Mouse (Mus musculus): Measurements from ENCODE around the gene Hacd4. TPM values are rescaled to one million over a fixed set of nuclear protein-coding genes. Genes with fewer than 3 reads are reported as not detected.
"Not testable (repeated sequence)": the region's sequence is repeated elsewhere in the genome, so short reads cannot be mapped to it uniquely, and the experiment has no call there.

The Hacd4 gene
- polyA plus RNA-seq, 1 experiment from 2014 or later, result 2.8 TPM

GRCm38 (mm10) chr4:88412331-88412730 lies 26.4 kb downstream of the Hacd4 start:
- H3K36me3 ChIP-seq (ENCODE audit: control insufficient read depth, insufficient read depth), result peaks cover 4% of the 10 kb centered on the region; the same call in 1 of the 2 replicates
- H3K9me3 ChIP-seq (ENCODE audit: control insufficient read depth, low read length), result no peaks in the 10 kb centered on the region
- no peak overlapping the region for H3K9ac ChIP-seq (replicated peaks; ENCODE audit: low read depth, low read length)
- no peak overlapping the region for H3K4me3 ChIP-seq (replicated peaks; ENCODE audit: low read length)
- H3K27me3 ChIP-seq (replicated peaks; ENCODE audit: control insufficient read depth, insufficient read depth, low read length), result no peaks in the 10 kb centered on the region
- WGBS, result 81% methylated on average over 2 of the region's 2 CpGs
- H3K27ac ChIP-seq (ENCODE audit: low read length), result no peak overlapping the region
- no peak for ATAC-seq
- H3K4me2 ChIP-seq (ENCODE audit: low read length), result no peak overlapping the region
- H3K4me1 ChIP-seq (replicated peaks; ENCODE audit: control insufficient read depth, insufficient read depth, low read length), result peaks cover 3% of the 10 kb centered on the region

- 95% methylated on average over 4 of the region's 4 CpGs for WGBS
- H3K27me3 ChIP-seq (replicated peaks; ENCODE audit: control insufficient read depth, insufficient read depth, low read length), result no peaks in the 10 kb centered on the region
- H3K36me3 ChIP-seq (ENCODE audit: control insufficient read depth, insufficient read depth), result peaks cover 6% of the 10 kb centered on the region; the same call in 1 of the 2 replicates
- H3K4me3 ChIP-seq (replicated peaks; ENCODE audit: low read length), result no peak overlapping the region
- H3K4me1 ChIP-seq (replicated peaks; ENCODE audit: control insufficient read depth, insufficient read depth, low read length), result peaks cover 9% of the 10 kb centered on the region
- H3K4me2 ChIP-seq (ENCODE audit: low read length), result no peak overlapping the region
- H3K9me3 ChIP-seq (ENCODE audit: control insufficient read depth, low read length), result no peaks in the 10 kb centered on the region
- no peak overlapping the region for H3K27ac ChIP-seq (ENCODE audit: low read length)
- no peak overlapping the region for H3K9ac ChIP-seq (replicated peaks; ENCODE audit: low read depth, low read length)
- no peak for ATAC-seq
Observed at GRCm38 (mm10) chr4:88409279-88409678, 29.4 kb downstream of the Hacd4 start.

GRCm38 (mm10) chr4:88406887-88407696 lies 31.6 kb downstream of the Hacd4 start:
- no peak overlapping the region for H3K4me3 ChIP-seq (replicated peaks; ENCODE audit: low read length)
- no peak overlapping the region for H3K9ac ChIP-seq (replicated peaks; ENCODE audit: low read depth, low read length)
- H3K36me3 ChIP-seq (ENCODE audit: control insufficient read depth, insufficient read depth), result peaks cover 2% of the 10 kb centered on the region; the same call in 1 of the 2 replicates
- no peak overlapping the region for H3K4me2 ChIP-seq (ENCODE audit: low read length)
- peaks cover 9% of the 10 kb centered on the region for H3K4me1 ChIP-seq (replicated peaks; ENCODE audit: control insufficient read depth, insufficient read depth, low read length)
- H3K27ac ChIP-seq (ENCODE audit: low read length), result 0 out of 2 replicates have a peak overlapping the region, but pooled peaks have one; percentile 19
- peak; percentile 98 for ATAC-seq
- no peaks in the 10 kb centered on the region for H3K9me3 ChIP-seq (ENCODE audit: control insufficient read depth, low read length)
- WGBS, result 55% methylated on average over 4 of the region's 4 CpGs
- no peaks in the 10 kb centered on the region for H3K27me3 ChIP-seq (replicated peaks; ENCODE audit: control insufficient read depth, insufficient read depth, low read length)

- H3K9me3 ChIP-seq (ENCODE audit: control insufficient read depth, low read length), result no peaks in the 10 kb centered on the region
- H3K27ac ChIP-seq (ENCODE audit: low read length), result no peak overlapping the region
- peaks cover 9% of the 10 kb centered on the region for H3K4me1 ChIP-seq (replicated peaks; ENCODE audit: control insufficient read depth, insufficient read depth, low read length)
- no peak overlapping the region for H3K4me3 ChIP-seq (replicated peaks; ENCODE audit: low read length)
- ATAC-seq, result no peak
- H3K4me2 ChIP-seq (ENCODE audit: low read length), result no peak overlapping the region
- H3K27me3 ChIP-seq (replicated peaks; ENCODE audit: control insufficient read depth, insufficient read depth, low read length), result no peaks in the 10 kb centered on the region
- H3K36me3 ChIP-seq (ENCODE audit: control insufficient read depth, insufficient read depth), result peaks cover 2% of the 10 kb centered on the region; the same call in 1 of the 2 replicates
- no peak overlapping the region for H3K9ac ChIP-seq (replicated peaks; ENCODE audit: low read depth, low read length)
- 93% methylated on average over 6 of the region's 6 CpGs for WGBS
Observed at GRCm38 (mm10) chr4:88402884-88403283, 35.8 kb downstream of the Hacd4 start.

GRCm38 (mm10) chr4:88400992-88401313 lies 37.8 kb downstream of the Hacd4 start:
- Histone ChIP-seq H3K27ac (ENCODE audit: low read length) (no peak overlapping the region), H3K4me1 (replicated peaks; ENCODE audit: control insufficient read depth, insufficient read depth, low read length) (no peaks in the 10 kb centered on the region), H3K4me2 (ENCODE audit: low read length) (no peak overlapping the region), H3K4me3 (replicated peaks; ENCODE audit: low read length) (no peak overlapping the region), H3K9ac (replicated peaks; ENCODE audit: low read depth, low read length) (no peak overlapping the region), H3K27me3 (replicated peaks; ENCODE audit: control insufficient read depth, insufficient read depth, low read length) (no peaks in the 10 kb centered on the region), H3K9me3 (ENCODE audit: control insufficient read depth, low read length) (no peaks in the 10 kb centered on the region), H3K36me3 (ENCODE audit: control insufficient read depth, insufficient read depth) (no peaks in the 10 kb centered on the region)
- WGBS, result 84% methylated on average over 7 of the region's 7 CpGs
- no peak for ATAC-seq

- H3K4me3 ChIP-seq (replicated peaks; ENCODE audit: low read length), result no peak overlapping the region
- no peak overlapping the region for H3K9ac ChIP-seq (replicated peaks; ENCODE audit: low read depth, low read length)
- no peaks in the 10 kb centered on the region for H3K36me3 ChIP-seq (ENCODE audit: control insufficient read depth, insufficient read depth)
- ATAC-seq, result no peak
- no peaks in the 10 kb centered on the region for H3K27me3 ChIP-seq (replicated peaks; ENCODE audit: control insufficient read depth, insufficient read depth, low read length)
- H3K9me3 ChIP-seq (ENCODE audit: control insufficient read depth, low read length), result no peaks in the 10 kb centered on the region
- H3K27ac ChIP-seq (ENCODE audit: low read length), result no peak overlapping the region
- 78% methylated on average over 9 of the region's 9 CpGs for WGBS
- no peaks in the 10 kb centered on the region for H3K4me1 ChIP-seq (replicated peaks; ENCODE audit: control insufficient read depth, insufficient read depth, low read length)
- no peak overlapping the region for H3K4me2 ChIP-seq (ENCODE audit: low read length)
Observed at GRCm38 (mm10) chr4:88400302-88400991, 38.3 kb downstream of the Hacd4 start.

GRCm38 (mm10) chr4:88396995-88397521 lies 41.7 kb downstream of the Hacd4 start:
- Histone ChIP-seq H3K4me1 (replicated peaks; ENCODE audit: control insufficient read depth, insufficient read depth, low read length) (no peaks in the 10 kb centered on the region), H3K4me2 (ENCODE audit: low read length) (no peak overlapping the region), H3K9ac (replicated peaks; ENCODE audit: low read depth, low read length) (no peak overlapping the region), H3K4me3 (replicated peaks; ENCODE audit: low read length) (no peak overlapping the region), H3K27me3 (replicated peaks; ENCODE audit: control insufficient read depth, insufficient read depth, low read length) (no peaks in the 10 kb centered on the region), H3K36me3 (ENCODE audit: control insufficient read depth, insufficient read depth) (no peaks in the 10 kb centered on the region; the same call in 1 of the 2 replicates), H3K9me3 (ENCODE audit: control insufficient read depth, low read length) (no peaks in the 10 kb centered on the region), H3K27ac (ENCODE audit: low read length) (no peak overlapping the region)
- 68% methylated on average over 6 of the region's 6 CpGs for WGBS
- ATAC-seq, result no peak

GRCm38 (mm10) chr4:88395717-88396116 lies 43.0 kb downstream of the Hacd4 start:
- H3K4me1 ChIP-seq (replicated peaks; ENCODE audit: control insufficient read depth, insufficient read depth, low read length), result no peaks in the 10 kb centered on the region
- H3K9ac ChIP-seq (replicated peaks; ENCODE audit: low read depth, low read length), result no peak overlapping the region
- 91% methylated on average over 3 of the region's 3 CpGs for WGBS
- H3K36me3 ChIP-seq (ENCODE audit: control insufficient read depth, insufficient read depth), result peaks cover 4% of the 10 kb centered on the region; the same call in 1 of the 2 replicates
- no peaks in the 10 kb centered on the region for H3K27me3 ChIP-seq (replicated peaks; ENCODE audit: control insufficient read depth, insufficient read depth, low read length)
- no peaks in the 10 kb centered on the region for H3K9me3 ChIP-seq (ENCODE audit: control insufficient read depth, low read length)
- H3K4me2 ChIP-seq (ENCODE audit: low read length), result no peak overlapping the region
- H3K27ac ChIP-seq (ENCODE audit: low read length), result no peak overlapping the region
- no peak for ATAC-seq
- no peak overlapping the region for H3K4me3 ChIP-seq (replicated peaks; ENCODE audit: low read length)

- 71% methylated on average over 1 of the region's 1 CpGs for WGBS
- not testable (repeated sequence) for H3K36me3 ChIP-seq (ENCODE audit: control insufficient read depth, insufficient read depth); H3K4me2 ChIP-seq (ENCODE audit: low read length); ATAC-seq; H3K4me1 ChIP-seq (replicated peaks; ENCODE audit: control insufficient read depth, insufficient read depth, low read length); H3K9me3 ChIP-seq (ENCODE audit: control insufficient read depth, low read length); H3K27me3 ChIP-seq (replicated peaks; ENCODE audit: control insufficient read depth, insufficient read depth, low read length); H3K9ac ChIP-seq (replicated peaks; ENCODE audit: low read depth, low read length); H3K4me3 ChIP-seq (replicated peaks; ENCODE audit: low read length); H3K27ac ChIP-seq (ENCODE audit: low read length)
Observed at GRCm38 (mm10) chr4:88390596-88390995, 48.1 kb downstream of the Hacd4 start.
